Mouse (Mus musculus) heart, postnatal 0 days (tissue): Measurements from ENCODE around the gene Pdlim5.
"Not testable (repeated sequence)": the region's sequence is repeated elsewhere in the genome, so short reads cannot be mapped to it uniquely, and the experiment has no call there.

Source experiments
- CTCF ChIP-seq: IDR thresholded peaks from 2 replicates; pipeline ENCODE4 v1.5.1; 2016; ENCODE audit warnings: antibody characterized with exemption, control low read depth, low read depth
- EP300 ChIP-seq: IDR thresholded peaks from 2 replicates; pipeline ENCODE4 v1.6.1; 2016; ENCODE audit warnings: antibody characterized with exemption, low read depth

DNA sequence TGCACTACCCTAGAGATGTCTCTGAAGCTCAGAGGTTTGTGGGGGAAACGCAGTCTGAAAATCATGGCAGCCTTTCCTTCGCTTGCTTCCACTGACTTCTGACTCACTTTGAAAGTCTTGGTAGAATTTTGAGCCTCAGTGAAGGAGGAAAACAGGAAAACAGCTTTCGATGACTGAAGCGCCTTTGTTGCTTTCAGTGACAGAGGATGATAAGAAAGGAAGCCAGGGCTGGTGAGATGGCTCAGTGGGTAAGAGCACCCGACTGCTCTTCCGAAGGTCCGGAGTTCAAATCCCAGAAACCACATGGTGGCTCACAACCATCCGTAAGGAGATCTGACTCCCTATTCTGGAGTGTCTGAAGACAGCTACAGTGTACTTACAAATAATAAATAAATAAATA lies 43.1 kb upstream of the Pdlim5 start:
- TF ChIP-seq CTCF, EP300: not testable (repeated sequence)
